Mouse (Mus musculus) liver, embryonic 14.5 days (tissue): ENCODE measurements at regions not wholly inside any gene's neighbourhood (a gene's known extent, or its start where the extent isn't known, plus 50 kb on each side); places are given as distances from the start of the nearest gene placed in this dataset.

Experiments used
- ATAC-seq: fragments of 200-750 bp; cut with Nextera tagmentation; 2 replicates; pipeline ENCODE4 v1.8.0; 2017; ENCODE audit warnings: moderate number of reproducible peaks, mild to moderate bottlenecking, moderate library complexity; ENCODE audit not compliant: insufficient read depth
- DNase-seq, 3 experiments: peaks; one replicate each; pipeline ENCODE4 v3.0.0-alpha.2; 2012 to 2013; ENCODE audit warnings: low read depth in 3 of 3, low spot score in 3 of 3
- H3K27ac ChIP-seq: fragments of 300-500 bp; sonication (generic); 2 replicates; pipeline ENCODE4 v1.5.1; 2014; ENCODE audit warnings: moderate library complexity, mild to moderate bottlenecking, control low read depth, inconsistent platforms
- H3K27me3 ChIP-seq: fragments of 300-500 bp; sonication (generic); 2 replicates; pipeline ENCODE4 v1.6.1; 2014; ENCODE audit warnings: mild to moderate bottlenecking, low read length, moderate library complexity; ENCODE audit not compliant: control insufficient read depth, insufficient read depth
- H3K36me3 ChIP-seq: fragments of 300-500 bp; sonication (generic); replicated peaks from 2 replicates; pipeline ENCODE4 v1.6.1; 2014; ENCODE audit warnings: low read depth; ENCODE audit not compliant: control insufficient read depth, insufficient read depth
- H3K4me1 ChIP-seq, 2 experiments: fragments of 200-500 bp in 1 of 2; fragments of 300-500 bp in 1 of 2; sonication (generic) in 1 of 2; replicated peaks; 2 replicates each; pipeline ENCODE4 v1.6.1; 2012 to 2014; ENCODE audit warnings: antibody characterized with exemption in 1 of 2, inconsistent platforms in 1 of 2, low read length in 1 of 2; ENCODE audit not compliant: control insufficient read depth in 2 of 2, insufficient read depth in 2 of 2
- H3K4me2 ChIP-seq: fragments of 300-500 bp; sonication (generic); 2 replicates; pipeline ENCODE4 v1.6.1; 2014; ENCODE audit warnings: low read depth, mild to moderate bottlenecking, control low read depth, moderate library complexity
- H3K4me3 ChIP-seq, 2 experiments: fragments of 200-500 bp in 1 of 2; fragments of 300-500 bp in 1 of 2; sonication (generic) in 1 of 2; 2 replicates each; pipeline ENCODE4 v1.5.1; 2012 to 2014; ENCODE audit warnings: low read depth in 2 of 2, low read length in 2 of 2, mild to moderate bottlenecking in 2 of 2, control low read depth in 1 of 2, inconsistent platforms in 1 of 2, moderate library complexity in 1 of 2; ENCODE audit not compliant: insufficient read depth in 1 of 2
- H3K9ac ChIP-seq: fragments of 300-500 bp; sonication (generic); replicated peaks from 2 replicates; pipeline ENCODE4 v1.6.1; 2014; ENCODE audit warnings: mild to moderate bottlenecking, control low read depth, moderate library complexity
- H3K9me3 ChIP-seq: fragments of 300-500 bp; sonication (generic); 2 replicates; pipeline ENCODE4 v1.6.1; 2016; ENCODE audit warnings: low read length, mixed read lengths; ENCODE audit not compliant: control insufficient read depth
- CTCF ChIP-seq: IDR thresholded peaks from 2 replicates; pipeline ENCODE4 v1.5.1; 2016; ENCODE audit warnings: antibody characterized with exemption, low read depth, control low read depth
- EP300 ChIP-seq: IDR thresholded peaks from 2 replicates; pipeline ENCODE4 v1.6.1; 2016; ENCODE audit warnings: antibody characterized with exemption, low read depth
- whole genome bisulfite sequencing: fragments of 180-500 bp; shearing (Covaris S2); extraction: QIAGEN DNeasy Blood & Tissue Kit; methylation state at CpG from one replicate; pipeline ENCODE4 v1.1.7; 2014; ENCODE audit not compliant: insufficient replicate concordance; 5-methylcytosine and 5-hydroxymethylcytosine counted together

GRCm38 (mm10) chr13:44587846-44588245 lies 141.4 kb upstream of the Jarid2 start:
- H3K4me3 ChIP-seq: no peak overlapping the region
- DNase-seq (peak in 1 of 3 experiments; percentile 3), ATAC-seq (no peak)
- no peak overlapping the region for H3K4me2 ChIP-seq
- no peak for TF ChIP-seq CTCF
- no peak for TF ChIP-seq EP300
- no peak overlapping the region for H3K27ac ChIP-seq
- H3K27me3 ChIP-seq: no peaks in the 10 kb centered on the region
- H3K36me3 ChIP-seq: no peaks in the 10 kb centered on the region
- no peak overlapping the region for H3K9ac ChIP-seq
- H3K4me1 ChIP-seq: no peaks in the 10 kb centered on the region; a peak in 1 of 4 replicates
- 12% methylated on average over 4 of the region's 4 CpGs for WGBS
- no peaks in the 10 kb centered on the region for H3K9me3 ChIP-seq

- H3K27ac ChIP-seq: no peak overlapping the region
- H3K9me3 ChIP-seq: no peaks in the 10 kb centered on the region
- TF ChIP-seq CTCF: no peak
- no peaks in the 10 kb centered on the region for H3K27me3 ChIP-seq
- DNase-seq (no peak), ATAC-seq (no peak)
- no peak overlapping the region for H3K4me3 ChIP-seq
- no peak overlapping the region for H3K4me2 ChIP-seq
- H3K9ac ChIP-seq: no peak overlapping the region
- H3K4me1 ChIP-seq: no peaks in the 10 kb centered on the region
- 68% methylated on average over 5 of the region's 5 CpGs for WGBS
- no peaks in the 10 kb centered on the region for H3K36me3 ChIP-seq
These were observed 134.6 kb upstream of the Jarid2 start for GRCm38 (mm10) chr13:44594645-44595044.

- no peak overlapping the region for H3K4me2 ChIP-seq
- WGBS: 33% methylated on average over 1 of the region's 1 CpGs
These were observed 131.6 kb upstream of the Jarid2 start for GRCm38 (mm10) chr13:44597666-44598065.

GRCm38 (mm10) chr13:44601024-44601423 lies 128.2 kb upstream of the Jarid2 start:
- Histone ChIP-seq H3K4me2 (no peak overlapping the region), H3K27me3 (no peaks in the 10 kb centered on the region), H3K9me3 (no peaks in the 10 kb centered on the region), H3K4me3 (no peak overlapping the region), H3K9ac (no peak overlapping the region), H3K36me3 (no peaks in the 10 kb centered on the region), H3K27ac (no peak overlapping the region), H3K4me1 (no peaks in the 10 kb centered on the region; a peak in 1 of 4 replicates)
- DNase-seq: no peak
- 51% methylated on average over 2 of the region's 2 CpGs for WGBS
- no peak for ATAC-seq
- no peak for TF ChIP-seq EP300
- no peak for TF ChIP-seq CTCF

More at GRCm38 (mm10) chr13:44597666-44598065, 131.6 kb upstream of the Jarid2 start:
- DNase-seq (no peak), ATAC-seq (no peak)
- H3K9me3 ChIP-seq: no peaks in the 10 kb centered on the region
- H3K4me1 ChIP-seq: no peaks in the 10 kb centered on the region; a peak in 1 of 4 replicates
- no peak overlapping the region for H3K9ac ChIP-seq
- H3K36me3 ChIP-seq: no peaks in the 10 kb centered on the region
- TF ChIP-seq CTCF: no peak
- no peak for TF ChIP-seq EP300
- H3K27me3 ChIP-seq: no peaks in the 10 kb centered on the region
- no peak overlapping the region for H3K4me3 ChIP-seq
- H3K27ac ChIP-seq: no peak overlapping the region

GRCm38 (mm10) chr13:44602658-44603057 lies 126.6 kb upstream of the Jarid2 start:
- Histone ChIP-seq H3K36me3 (no peaks in the 10 kb centered on the region), H3K4me1 (peaks cover 0 to under 1% of the 10 kb centered on the region in 2 experiments; a peak in 1 of 4 replicates), H3K4me2 (no peak overlapping the region), H3K27me3 (no peaks in the 10 kb centered on the region), H3K9ac (no peak overlapping the region), H3K4me3 (no peak overlapping the region), H3K9me3 (no peaks in the 10 kb centered on the region), H3K27ac (no peak overlapping the region)
- TF ChIP-seq EP300 (no peak), CTCF (no peak)
- ATAC-seq (no peak), DNase-seq (no peak)
- WGBS: 37% methylated on average over 6 of the region's 6 CpGs
